Mouse (Mus musculus): ENCODE results near the gene Sart3.

The Sart3 gene

DNA sequence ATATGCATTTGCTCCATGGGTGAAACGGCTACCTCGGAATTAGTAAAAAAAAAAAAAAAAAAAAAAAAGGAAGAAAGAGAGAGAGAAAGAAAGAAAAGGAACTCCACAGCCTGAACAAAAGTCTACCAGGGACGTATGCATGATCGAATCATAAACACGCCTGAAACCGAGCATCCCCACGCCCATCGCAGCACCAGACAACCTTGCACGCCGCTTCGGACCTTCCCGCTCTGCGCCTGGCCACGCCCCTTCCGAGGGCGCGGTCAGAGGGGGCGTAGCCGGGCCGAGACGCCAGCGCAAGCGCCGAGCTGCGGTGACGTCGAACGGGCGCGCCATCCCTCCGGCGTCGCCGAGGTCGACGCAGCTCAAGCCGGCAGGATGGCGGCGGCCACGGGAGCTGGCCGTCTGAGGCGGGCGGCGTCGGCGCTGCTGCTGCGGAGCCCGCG is at the start of gene Sart3, which contains the start of gene Iscu:
Gene Sart3 (minus strand): TSS at position 61 of the 446 bp plus-strand sequence.
Gene Iscu (plus strand): TSS at position 299 of the 446 bp plus-strand sequence.
- peak; percentile 97 for DNase-seq (ENCODE audit: low read depth)

DNA sequence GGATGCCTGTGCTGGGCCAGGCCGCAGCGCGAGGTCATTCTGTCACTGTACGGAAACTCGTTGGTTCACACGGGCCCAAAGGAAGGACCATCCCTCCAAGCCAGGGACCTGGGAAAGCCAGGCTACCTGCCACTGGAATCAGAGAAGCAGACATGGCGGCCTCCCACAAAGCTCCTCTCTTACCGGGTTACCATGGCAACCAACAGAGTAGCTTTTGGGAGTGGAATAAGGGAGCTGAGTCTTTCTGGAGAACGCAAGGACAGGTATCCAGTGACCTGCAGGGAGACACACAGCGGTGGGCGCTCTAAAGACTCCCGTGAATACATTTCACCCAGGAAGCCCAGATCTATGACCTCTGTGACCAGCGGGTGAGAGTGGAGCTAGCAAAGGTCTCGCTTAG is 46.3 kb upstream of the Sart3 start:
- no peak for DNase-seq (ENCODE audit: low read depth)

DNA sequence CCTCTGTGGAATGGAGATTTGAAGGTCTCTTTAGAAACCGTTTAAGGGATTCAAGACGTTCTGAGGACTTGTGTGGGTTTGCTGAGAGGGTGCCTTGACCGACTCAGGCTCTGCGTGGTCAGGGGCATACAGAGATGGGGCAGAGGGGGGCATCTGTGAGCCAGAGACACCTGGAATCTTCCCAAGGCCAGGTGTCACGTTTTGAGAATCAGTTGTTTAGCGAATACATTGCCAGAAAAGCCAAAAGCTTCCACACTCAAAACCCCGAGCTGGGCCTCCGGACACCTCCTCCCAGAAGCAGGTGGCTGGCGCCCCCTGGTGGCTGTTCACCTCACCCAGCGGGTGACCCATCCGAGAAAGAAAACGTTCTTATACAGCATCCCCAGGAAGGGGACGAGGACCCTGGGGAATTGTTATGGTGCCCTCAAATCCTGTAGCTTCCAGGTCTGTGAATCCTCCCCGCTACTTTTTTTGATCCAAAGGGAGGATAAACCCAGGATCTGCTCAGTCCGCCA is 43.4 kb upstream of the Sart3 start:
- DNase-seq (ENCODE audit: low read depth) = peak; percentile 91

GRCm38 (mm10) chr5:113815041-113815389 is 42.7 kb upstream of the Sart3 start:
- no peak for DNase-seq (ENCODE audit: low read depth)

- DNase-seq (ENCODE audit: low read depth) = peak; percentile 91
These were observed 42.1 kb upstream of the Sart3 start for GRCm38 (mm10) chr5:113814111-113815040.

DNA sequence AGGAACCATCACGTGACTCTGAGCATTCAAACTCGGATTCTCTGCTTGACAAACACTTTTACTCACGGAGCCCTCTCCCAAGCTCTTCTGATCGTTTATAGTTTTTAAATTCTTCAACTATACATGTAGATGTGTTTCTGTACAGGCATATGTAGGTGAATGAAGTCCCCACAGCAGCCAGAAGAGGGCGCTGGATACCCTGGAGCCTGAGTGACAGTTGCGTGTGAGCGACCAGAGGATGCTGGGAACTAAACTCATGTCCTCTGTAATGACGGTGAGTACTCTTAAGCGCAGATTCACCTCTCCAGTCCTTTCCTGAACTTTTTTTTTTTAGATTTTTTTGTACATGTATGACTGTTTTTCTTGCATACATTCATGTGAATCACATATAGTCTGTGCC is 41.3 kb upstream of the Sart3 start:
- peak; percentile 88 for DNase-seq (ENCODE audit: low read depth)

DNA sequence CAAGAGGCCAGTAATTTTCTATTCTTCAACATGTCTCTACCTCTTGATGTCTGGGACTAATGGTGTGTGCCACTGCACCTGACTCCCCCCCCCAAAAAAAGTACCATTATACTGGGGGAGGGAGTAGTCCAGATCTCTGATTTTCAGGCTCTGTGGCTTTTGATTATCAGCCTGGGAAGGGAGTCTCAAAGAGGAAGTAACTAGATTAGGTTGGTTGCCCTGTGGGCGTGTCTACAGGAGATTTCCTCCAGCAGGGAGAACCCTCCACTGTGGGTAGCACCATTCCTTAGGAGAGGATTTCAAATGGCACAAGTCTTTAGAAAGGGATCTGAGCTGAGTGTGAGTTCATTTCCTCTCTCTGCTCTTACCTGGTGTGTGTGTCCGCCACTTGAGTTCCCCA is 40.3 kb upstream of the Sart3 start:
- DNase-seq (ENCODE audit: low read depth) = peak; percentile 50

DNA sequence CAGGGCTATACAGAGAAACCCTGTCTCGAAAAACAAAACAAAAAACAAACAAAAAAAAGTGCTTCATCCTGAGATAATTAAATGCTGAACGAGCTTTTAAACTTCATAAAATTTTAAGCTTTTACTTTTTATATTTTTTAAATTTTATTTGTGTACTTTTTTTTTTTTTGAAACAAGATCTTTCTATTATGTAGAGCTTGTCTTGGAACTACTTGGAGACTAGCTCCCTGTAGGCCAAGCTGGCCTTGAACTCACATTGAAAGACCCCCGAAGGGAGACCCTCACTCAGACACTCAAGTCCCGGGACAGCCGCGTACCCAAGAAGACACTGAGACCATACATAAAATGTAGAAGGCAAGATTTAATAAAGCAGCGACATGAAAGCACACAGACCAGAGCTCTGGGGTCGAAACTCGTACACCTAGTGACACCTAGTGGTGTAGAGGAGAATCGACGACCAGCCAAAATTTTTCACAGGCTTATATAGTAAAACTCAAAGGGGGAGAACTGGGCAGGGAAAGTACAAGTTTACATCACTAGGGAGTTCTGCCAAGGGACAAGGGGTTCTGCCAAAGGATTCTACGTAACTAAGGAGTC is 39.6 kb upstream of the Sart3 start:
- peak; percentile 59 for DNase-seq (ENCODE audit: low read depth)

- no peak for DNase-seq (ENCODE audit: low read depth)
These were observed 37.8 kb upstream of the Sart3 start for GRCm38 (mm10) chr5:113810111-113810510.

GRCm38 (mm10) chr5:113808177-113808576 is 35.9 kb upstream of the Sart3 start:
- no peak for DNase-seq (ENCODE audit: low read depth)

GRCm38 (mm10) chr5:113807712-113808111 is 35.4 kb upstream of the Sart3 start:
- no peak for DNase-seq (ENCODE audit: low read depth)

DNA sequence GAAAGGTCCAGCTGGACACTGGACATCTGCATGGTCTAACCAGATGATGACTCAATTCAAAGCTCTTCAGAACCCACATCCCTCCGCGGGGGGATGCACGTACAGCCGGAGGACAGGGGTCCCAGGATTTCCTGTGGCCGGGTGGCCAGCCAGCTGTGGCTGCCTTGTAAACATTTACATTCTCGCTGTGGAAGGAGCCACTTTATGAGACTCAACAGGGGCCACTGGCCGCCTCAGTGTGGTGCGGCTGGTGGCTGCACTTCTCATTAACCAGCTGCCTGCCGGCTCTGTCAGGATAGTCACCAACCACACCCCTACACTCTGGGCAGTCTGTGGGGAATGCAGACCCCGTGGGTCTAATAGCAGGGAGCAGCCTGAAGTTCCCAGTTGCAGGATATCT is 34.1 kb upstream of the Sart3 start:
- no peak for DNase-seq (ENCODE audit: low read depth)

- DNase-seq (ENCODE audit: low read depth) = no peak
These were observed 33.0 kb upstream of the Sart3 start for GRCm38 (mm10) chr5:113805301-113805700.

- no peak for DNase-seq (ENCODE audit: low read depth)
These were observed 32.2 kb upstream of the Sart3 start for GRCm38 (mm10) chr5:113804395-113804966.

DNA sequence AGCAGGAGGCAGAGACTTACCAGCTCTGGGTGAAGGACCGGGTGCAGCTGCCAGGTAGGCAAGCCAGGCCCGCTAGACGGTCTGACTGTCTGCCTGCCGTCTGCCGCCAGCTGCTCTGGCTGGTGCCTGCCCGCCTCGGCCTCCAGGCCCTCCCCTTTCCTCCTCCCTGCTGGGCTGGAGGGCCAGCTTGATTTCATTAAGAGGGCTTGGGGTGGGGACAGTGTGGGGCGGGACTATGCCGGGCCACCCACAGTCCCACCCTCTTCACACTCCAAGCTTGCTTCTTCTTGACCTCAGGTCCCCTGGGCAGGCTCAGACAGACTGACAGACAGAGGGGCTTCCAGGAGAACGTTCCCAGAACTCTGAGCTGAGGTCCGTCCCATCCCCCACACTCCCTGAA is 28.0 kb upstream of the Sart3 start, which contains the start of gene Tmem119:
Gene Tmem119 (minus strand): TSS at position 237 of the 400 bp plus-strand sequence.
- no peak for DNase-seq (ENCODE audit: low read depth)

DNA sequence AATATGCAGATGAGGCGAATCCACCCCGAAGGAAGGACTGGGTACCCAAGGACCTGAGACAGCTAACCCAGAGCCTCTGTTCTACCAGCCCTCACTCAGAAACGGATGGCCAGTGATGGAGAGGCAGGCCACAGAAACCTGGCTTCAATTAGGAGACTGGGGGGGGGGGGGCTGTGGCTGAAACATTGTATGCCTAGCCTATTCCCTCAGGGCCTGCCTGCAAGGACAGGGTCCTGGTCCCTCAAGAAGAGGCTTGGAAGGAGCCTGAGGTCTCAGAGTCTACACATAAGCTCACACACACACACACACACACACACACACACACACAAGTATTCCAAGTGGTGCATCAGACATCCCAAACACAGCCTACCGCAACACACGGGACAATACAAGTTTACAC is 27.4 kb upstream of the Sart3 start:
- DNase-seq (ENCODE audit: low read depth) = no peak

- no peak for DNase-seq (ENCODE audit: low read depth)
These were observed 26.2 kb upstream of the Sart3 start for GRCm38 (mm10) chr5:113798525-113798924.

DNA sequence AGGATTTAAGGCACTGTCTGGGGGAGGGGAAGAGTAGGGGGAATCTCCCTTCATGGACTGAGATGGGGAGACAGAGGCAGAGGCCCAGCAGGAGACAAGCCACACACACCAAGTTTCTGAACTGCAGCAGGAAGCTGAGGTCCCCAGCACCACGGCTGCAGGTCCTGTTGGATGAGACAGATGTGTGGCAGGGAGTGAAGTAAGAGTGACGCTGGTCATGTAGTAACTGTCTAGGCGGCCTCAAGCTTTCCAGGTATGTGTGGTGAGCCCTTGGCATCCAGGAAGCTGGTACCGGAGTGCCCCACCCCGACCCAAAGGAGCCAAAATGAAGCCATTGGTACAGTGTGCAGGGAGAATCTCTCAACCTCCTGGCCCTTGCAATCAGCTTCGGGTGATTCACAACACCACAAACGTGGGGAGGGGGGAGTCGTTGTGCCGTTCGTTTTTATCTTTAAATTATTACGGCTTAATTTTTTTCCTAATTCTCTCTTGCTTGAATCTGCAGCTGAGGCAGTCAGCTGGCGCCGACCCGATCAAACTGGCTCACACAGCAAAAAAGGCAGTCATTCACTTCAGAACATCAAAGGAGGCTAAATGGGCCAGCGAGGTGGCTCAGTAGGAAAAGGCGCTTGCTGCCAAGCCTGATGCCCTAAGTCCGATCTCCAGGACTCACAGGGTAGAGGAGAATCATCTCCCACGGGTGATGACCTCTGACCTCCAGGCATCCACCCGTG is 25.0 kb upstream of the Sart3 start:
- DNase-seq (ENCODE audit: low read depth) = no peak

GRCm38 (mm10) chr5:113796401-113797148 is 24.3 kb upstream of the Sart3 start:
- DNase-seq (ENCODE audit: low read depth) = no peak

DNA sequence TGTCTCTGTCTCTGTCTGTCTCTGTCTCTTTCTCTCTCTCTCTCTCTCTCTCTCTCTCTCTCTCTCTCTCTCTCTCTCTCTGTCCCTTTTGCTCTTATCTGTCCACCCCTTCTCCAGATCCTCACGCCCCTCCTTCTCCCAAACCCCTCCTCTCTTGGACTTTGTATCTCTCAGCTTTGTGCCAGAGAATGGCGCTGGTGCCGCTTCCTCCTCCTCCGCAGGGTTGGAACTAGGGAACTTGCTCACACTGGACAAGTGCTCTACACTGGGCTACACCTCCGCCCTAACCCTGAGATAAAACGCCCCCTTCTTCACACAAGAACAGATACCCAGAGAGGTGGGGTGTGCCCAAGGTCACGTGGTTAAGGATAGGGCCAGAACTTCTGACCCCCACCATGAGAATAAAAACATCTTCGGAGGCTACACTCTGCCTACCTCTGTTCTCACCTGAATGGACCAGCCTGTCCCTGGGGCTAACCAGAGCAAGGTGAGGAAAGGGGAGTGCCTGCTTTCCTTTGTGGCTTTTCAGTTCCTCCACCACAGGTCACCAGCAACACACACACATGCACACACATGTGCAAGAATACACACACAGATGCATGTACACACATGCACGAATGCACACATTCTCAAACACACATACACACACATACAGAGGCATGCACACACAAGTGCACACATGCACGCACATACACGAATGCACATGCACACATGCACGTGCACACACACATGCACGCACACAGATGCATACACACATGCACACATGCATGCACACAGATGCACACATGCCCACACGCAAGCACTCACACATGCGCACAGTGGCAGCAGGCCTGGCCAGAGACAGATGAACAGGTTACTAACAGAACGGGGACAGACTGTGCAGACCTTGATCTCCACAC is 19.1 kb upstream of the Sart3 start:
- DNase-seq (ENCODE audit: low read depth) = no peak

All from induced T-regulatory cell, adult 2 months (primary cell).